Mouse (Mus musculus): ENCODE data around the gene Rasal2. TPM values are rescaled to one million over a fixed set of nuclear protein-coding genes. Genes with fewer than 3 reads are reported as not detected.

Rasal2 gene
- 16.0 and 17.8 TPM in 2 replicates for polyA plus RNA-seq (2015; fragmentation: Nextera tagmentation; extraction: Ambion mirVana)

- 1% methylated on average over 62 of the region's 62 CpGs for WGBS
- peak; percentile 95 for ATAC-seq (replicated peaks; ENCODE audit: insufficient number of reproducible peaks, insufficient read depth, low FRiP score, low read depth)
- peaks cover 36% of the 10 kb centered on the region for H3K4me1 ChIP-seq (replicated peaks)
Measured at GRCm38 (mm10) chr1:157412454-157413369, at the start of gene Rasal2. TSS of gene Rasal2 (minus strand) at chr1:157412595.

GRCm38 (mm10) chr1:157461276-157461675 lies 48.9 kb upstream of the Rasal2 start:
- Histone ChIP-seq H3K4me2 (no peak overlapping the region), H3K27me3 (no peaks in the 10 kb centered on the region), H3K4me3 (no peak overlapping the region), H3K9ac (no peak overlapping the region), H3K27ac (no peak overlapping the region), H3K4me1 (replicated peaks) (peaks cover 6% of the 10 kb centered on the region), H3K36me3 (no peaks in the 10 kb centered on the region), H3K9me3 (replicated peaks) (no peaks in the 10 kb centered on the region)
- WGBS = 96% methylated on average over 5 of the region's 5 CpGs
- no peak for ATAC-seq (replicated peaks; ENCODE audit: insufficient number of reproducible peaks, insufficient read depth, low FRiP score, low read depth)

More at GRCm38 (mm10) chr1:157412454-157413369, at the start of gene Rasal2:
- Histone ChIP-seq H3K27me3 (no peaks in the 10 kb centered on the region), H3K9ac (peak within 1 kb of the TSS; percentile 91), H3K4me3 (peak within 1 kb of the TSS; percentile 88), H3K27ac (peak within 1 kb of the TSS; percentile 98), H3K4me2 (peak within 1 kb of the TSS; percentile 74), H3K36me3 (no peaks in the 10 kb centered on the region), H3K9me3 (replicated peaks) (no peaks in the 10 kb centered on the region)

GRCm38 (mm10) chr1:157459904-157460303 lies 47.5 kb upstream of the Rasal2 start:
- no peaks in the 10 kb centered on the region for H3K9me3 ChIP-seq (replicated peaks)
- WGBS = 88% methylated on average over 5 of the region's 5 CpGs
- H3K4me1 ChIP-seq (replicated peaks) = peaks cover 6% of the 10 kb centered on the region
- ATAC-seq (replicated peaks; ENCODE audit: insufficient number of reproducible peaks, insufficient read depth, low FRiP score, low read depth) = no peak
- H3K4me2 ChIP-seq = no peak overlapping the region
- H3K36me3 ChIP-seq = no peaks in the 10 kb centered on the region
- no peak overlapping the region for H3K4me3 ChIP-seq
- H3K9ac ChIP-seq = no peak overlapping the region
- no peaks in the 10 kb centered on the region for H3K27me3 ChIP-seq
- H3K27ac ChIP-seq = no peak overlapping the region

GRCm38 (mm10) chr1:157458421-157459208 lies 46.2 kb upstream of the Rasal2 start, which contains the start of gene Cryzl2:
TSS of gene Cryzl2 (plus strand) at chr1:157458577.
- Histone ChIP-seq H3K36me3 (no peaks in the 10 kb centered on the region), H3K9ac (peak within 1 kb of the TSS; percentile 61), H3K4me3 (peak within 1 kb of the TSS; percentile 53), H3K4me2 (peak within 1 kb of the TSS; percentile 80), H3K4me1 (replicated peaks) (peaks cover 6% of the 10 kb centered on the region), H3K27me3 (no peaks in the 10 kb centered on the region), H3K9me3 (replicated peaks) (no peaks in the 10 kb centered on the region), H3K27ac (0 out of 2 replicates have a peak within 1 kb of the TSS, but pooled peaks have one; percentile 17)
- peak; percentile 92 for ATAC-seq (replicated peaks; ENCODE audit: insufficient number of reproducible peaks, insufficient read depth, low FRiP score, low read depth)
- WGBS = 8% methylated on average over 28 of the region's 29 CpGs

GRCm38 (mm10) chr1:157457789-157458188 lies 45.4 kb upstream of the Rasal2 start:
- 89% methylated on average over 3 of the region's 3 CpGs for WGBS
- H3K9ac ChIP-seq = no peak overlapping the region
- no peak for ATAC-seq (replicated peaks; ENCODE audit: insufficient number of reproducible peaks, insufficient read depth, low FRiP score, low read depth)
- H3K4me1 ChIP-seq (replicated peaks) = peaks cover 6% of the 10 kb centered on the region
- no peaks in the 10 kb centered on the region for H3K27me3 ChIP-seq
- H3K9me3 ChIP-seq (replicated peaks) = no peaks in the 10 kb centered on the region
- no peak overlapping the region for H3K4me2 ChIP-seq
- no peaks in the 10 kb centered on the region for H3K36me3 ChIP-seq
- H3K4me3 ChIP-seq = no peak overlapping the region
- H3K27ac ChIP-seq = no peak overlapping the region

GRCm38 (mm10) chr1:157454876-157455275 lies 42.5 kb upstream of the Rasal2 start:
- Histone ChIP-seq H3K4me3 (no peak overlapping the region), H3K9me3 (replicated peaks) (no peaks in the 10 kb centered on the region), H3K27ac (no peak overlapping the region), H3K36me3 (no peaks in the 10 kb centered on the region), H3K4me1 (replicated peaks) (peaks cover 16% of the 10 kb centered on the region), H3K4me2 (no peak overlapping the region), H3K9ac (no peak overlapping the region), H3K27me3 (no peaks in the 10 kb centered on the region)
- WGBS = 68% methylated on average over 6 of the region's 6 CpGs
- no peak for ATAC-seq (replicated peaks; ENCODE audit: insufficient number of reproducible peaks, insufficient read depth, low FRiP score, low read depth)

- Histone ChIP-seq H3K9ac (no peak overlapping the region), H3K27me3 (no peaks in the 10 kb centered on the region), H3K9me3 (replicated peaks) (no peaks in the 10 kb centered on the region), H3K4me3 (no peak overlapping the region), H3K36me3 (no peaks in the 10 kb centered on the region), H3K27ac (no peak overlapping the region), H3K4me1 (replicated peaks) (peaks cover 26% of the 10 kb centered on the region), H3K4me2 (no peak overlapping the region)
- ATAC-seq (replicated peaks; ENCODE audit: insufficient number of reproducible peaks, insufficient read depth, low FRiP score, low read depth) = no peak
- 75% methylated on average over 5 of the region's 5 CpGs for WGBS
Measured at GRCm38 (mm10) chr1:157452759-157453549, 40.6 kb upstream of the Rasal2 start.

- Histone ChIP-seq H3K4me3 (no peak overlapping the region), H3K9me3 (replicated peaks) (no peaks in the 10 kb centered on the region), H3K4me2 (no peak overlapping the region), H3K9ac (no peak overlapping the region), H3K27ac (no peak overlapping the region), H3K36me3 (no peaks in the 10 kb centered on the region), H3K27me3 (no peaks in the 10 kb centered on the region), H3K4me1 (replicated peaks) (peaks cover 28% of the 10 kb centered on the region)
- 80% methylated on average over 3 of the region's 3 CpGs for WGBS
- no peak for ATAC-seq (replicated peaks; ENCODE audit: insufficient number of reproducible peaks, insufficient read depth, low FRiP score, low read depth)
Measured at GRCm38 (mm10) chr1:157452284-157452683, 39.9 kb upstream of the Rasal2 start.

GRCm38 (mm10) chr1:157449981-157450636 lies 37.7 kb upstream of the Rasal2 start:
- H3K9me3 ChIP-seq (replicated peaks) = no peaks in the 10 kb centered on the region
- peak; percentile 76 for ATAC-seq (replicated peaks; ENCODE audit: insufficient number of reproducible peaks, insufficient read depth, low FRiP score, low read depth)

GRCm38 (mm10) chr1:157449532-157449931 lies 37.1 kb upstream of the Rasal2 start:
- Histone ChIP-seq H3K36me3 (no peaks in the 10 kb centered on the region), H3K4me3 (peak overlapping the region; percentile 41), H3K4me1 (replicated peaks) (peaks cover 39% of the 10 kb centered on the region), H3K27ac (peak overlapping the region; percentile 69), H3K9me3 (replicated peaks) (no peaks in the 10 kb centered on the region), H3K4me2 (peak overlapping the region; percentile 67), H3K27me3 (no peaks in the 10 kb centered on the region), H3K9ac (peak overlapping the region; percentile 25; the same call in 1 of the 2 replicates)
- ATAC-seq (replicated peaks; ENCODE audit: insufficient number of reproducible peaks, insufficient read depth, low FRiP score, low read depth) = 0 out of 2 replicates have a peak, but pooled peaks have one; percentile 27
- WGBS = 6% methylated on average over 10 of the region's 10 CpGs

More at GRCm38 (mm10) chr1:157449981-157450636, 37.7 kb upstream of the Rasal2 start:
- Histone ChIP-seq H3K4me2 (peak overlapping the region; percentile 67), H3K9ac (peak overlapping the region; percentile 25; the same call in 1 of the 2 replicates), H3K4me1 (replicated peaks) (peaks cover 34% of the 10 kb centered on the region), H3K36me3 (no peaks in the 10 kb centered on the region), H3K4me3 (peak overlapping the region; percentile 41), H3K27me3 (no peaks in the 10 kb centered on the region), H3K27ac (peak overlapping the region; percentile 69)
- 3% methylated on average over 21 of the region's 21 CpGs for WGBS

Data from heart, embryonic 15.5 days (tissue).